Mouse (Mus musculus): ENCODE results near the gene Gm20388. TPM values are rescaled to one million over a fixed set of nuclear protein-coding genes. Genes with fewer than 3 reads are reported as not detected.

Gene Gm20388
- total and polyA plus RNA-seq, 3 experiments: 0.02 to 0.05 TPM; not detected in 1

DNA sequence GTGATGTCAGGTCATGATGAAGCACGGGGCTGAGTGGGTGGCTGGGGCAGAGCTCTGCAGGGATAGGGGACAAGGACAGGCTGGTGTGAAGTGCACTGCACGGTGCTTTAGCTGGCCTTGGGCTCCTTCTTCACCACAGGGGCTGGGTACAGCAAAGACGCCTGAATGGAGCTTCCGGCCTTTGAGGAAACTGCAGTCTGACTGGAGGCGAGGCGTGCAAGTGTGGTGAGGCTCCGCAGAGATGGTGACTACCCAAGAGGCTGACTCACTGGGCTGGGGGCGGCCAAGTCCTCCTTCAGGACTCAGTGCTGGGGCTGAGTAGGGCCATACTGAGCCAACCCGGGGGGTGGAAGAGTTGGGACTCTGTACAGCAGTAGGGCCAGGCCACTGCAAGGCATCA lies 295.3 kb downstream of the Gm20388 start:
- no peak for ATAC-seq (ENCODE audit: extremely low read depth, insufficient number of reproducible peaks, low FRiP score, poor library complexity, severe bottlenecking)
- no peak overlapping the region for H3K4me3 ChIP-seq (ENCODE audit: low read depth, low read length)
- no peak for DNase-seq (ENCODE audit: low spot score)
- no peaks in the 10 kb centered on the region for H3K27me3 ChIP-seq (ENCODE audit: insufficient read depth, low read length)
- no peaks in the 10 kb centered on the region for H3K9me3 ChIP-seq (replicated peaks)
- H3K4me1 ChIP-seq (ENCODE audit: insufficient read depth, low read depth, low read length): no peaks in the 10 kb centered on the region
- TF ChIP-seq GATA2 (IDR thresholded peaks at IDR 0.05; ENCODE audit: borderline replicate concordance, low read depth, low read length) (no peak), POLR2AphosphoS5 (IDR thresholded peaks at IDR 0.05; ENCODE audit: insufficient replicate concordance, low read depth, low read length) (no peak), TAL1 (conservative IDR thresholded peaks at IDR 0.05; ENCODE audit: low read depth, low read length) (no peak), GATA1 (IDR thresholded peaks at IDR 0.05; ENCODE audit: borderline replicate concordance, low read length) (no peak), CTCF (IDR thresholded peaks at IDR 0.05; ENCODE audit: low read depth, low read length) (no peak)
- no peaks in the 10 kb centered on the region for H3K36me3 ChIP-seq (replicated peaks)

DNA sequence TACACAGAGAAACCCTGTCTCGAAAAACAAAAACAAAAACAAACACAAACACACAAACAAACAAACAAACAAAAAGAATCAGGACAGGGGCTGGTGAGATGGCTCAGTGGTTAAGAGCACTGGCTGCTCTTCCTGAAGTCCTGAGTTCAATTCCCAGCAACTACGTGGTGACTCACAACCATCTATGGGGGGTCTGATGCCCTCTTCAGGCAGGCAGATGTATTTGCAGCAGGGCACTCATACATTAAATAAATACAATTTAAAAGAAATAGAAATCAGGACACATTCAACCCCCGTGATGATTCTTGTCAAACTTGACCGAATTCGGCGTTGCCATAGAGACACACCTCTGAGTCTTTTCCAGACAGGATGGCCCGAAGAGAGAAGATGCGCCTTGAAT lies 296.7 kb downstream of the Gm20388 start:
- ATAC-seq (ENCODE audit: extremely low read depth, insufficient number of reproducible peaks, low FRiP score, poor library complexity, severe bottlenecking): no peak
- TF ChIP-seq CTCF (IDR thresholded peaks at IDR 0.05; ENCODE audit: low read depth, low read length) (no peak), GATA1 (IDR thresholded peaks at IDR 0.05; ENCODE audit: borderline replicate concordance, low read length) (no peak), GATA2 (IDR thresholded peaks at IDR 0.05; ENCODE audit: borderline replicate concordance, low read depth, low read length) (no peak), POLR2AphosphoS5 (IDR thresholded peaks at IDR 0.05; ENCODE audit: insufficient replicate concordance, low read depth, low read length) (no peak), TAL1 (conservative IDR thresholded peaks at IDR 0.05; ENCODE audit: low read depth, low read length) (no peak)

DNA sequence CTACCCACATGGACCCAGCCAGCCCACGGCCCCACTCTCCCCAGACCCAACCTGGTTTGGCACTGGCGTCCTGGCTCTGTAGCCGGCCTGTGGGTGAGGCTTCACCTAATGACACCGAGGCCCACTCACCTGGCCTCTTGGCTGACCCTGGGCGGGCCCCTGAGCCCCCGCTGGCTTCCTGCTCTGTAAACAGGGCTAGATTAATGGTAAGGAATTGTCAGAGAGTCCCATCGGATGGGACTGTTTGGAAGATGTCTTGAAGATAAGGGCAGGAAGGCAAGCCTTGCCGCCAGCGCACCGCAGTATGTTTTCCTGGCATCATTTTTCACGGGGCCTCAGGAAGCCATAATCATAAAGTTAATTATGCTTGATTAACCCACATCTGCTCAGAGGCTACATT lies 297.5 kb downstream of the Gm20388 start:
- H3K9me3 ChIP-seq (replicated peaks): no peaks in the 10 kb centered on the region
- H3K27me3 ChIP-seq (ENCODE audit: insufficient read depth, low read length): no peaks in the 10 kb centered on the region
- ATAC-seq (ENCODE audit: extremely low read depth, insufficient number of reproducible peaks, low FRiP score, poor library complexity, severe bottlenecking) (no peak), DNase-seq (ENCODE audit: low spot score) (no peak)
- H3K4me3 ChIP-seq (ENCODE audit: low read depth, low read length): no peak overlapping the region
- no peak for TF ChIP-seq CTCF (IDR thresholded peaks at IDR 0.05; ENCODE audit: low read depth, low read length)
- TF ChIP-seq TAL1 (conservative IDR thresholded peaks at IDR 0.05; ENCODE audit: low read depth, low read length): no peak
- H3K36me3 ChIP-seq (replicated peaks): no peaks in the 10 kb centered on the region
- no peaks in the 10 kb centered on the region for H3K4me1 ChIP-seq (ENCODE audit: insufficient read depth, low read depth, low read length)

More for the DNA sequence above, 296.7 kb downstream of the Gm20388 start:
- Histone ChIP-seq H3K4me1 (ENCODE audit: insufficient read depth, low read depth, low read length) (no peaks in the 10 kb centered on the region), H3K36me3 (replicated peaks) (no peaks in the 10 kb centered on the region), H3K4me3 (ENCODE audit: low read depth, low read length) (no peak overlapping the region), H3K9me3 (replicated peaks) (no peaks in the 10 kb centered on the region), H3K27me3 (ENCODE audit: insufficient read depth, low read length) (no peaks in the 10 kb centered on the region)
- no peak for DNase-seq (ENCODE audit: low spot score)

DNA sequence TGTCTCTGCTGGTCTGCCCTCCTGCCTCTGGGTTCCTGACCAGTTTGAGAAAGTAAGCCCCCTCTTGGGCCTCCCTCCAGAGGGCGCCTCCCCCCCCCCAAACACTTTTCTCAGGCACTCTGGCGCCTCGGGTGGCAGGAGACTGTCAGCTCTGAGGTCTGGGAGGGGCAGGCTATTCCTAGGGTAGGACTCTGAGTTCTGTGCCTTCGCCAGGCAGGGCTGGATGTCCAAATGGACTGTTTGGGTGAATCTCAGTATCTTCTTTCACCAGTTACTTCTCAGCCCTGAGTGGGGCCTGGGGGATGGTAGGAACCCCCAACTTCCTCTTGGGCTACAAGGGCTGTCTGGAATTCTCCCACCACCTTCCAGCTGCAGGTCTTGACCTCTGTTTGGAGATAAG lies 300.7 kb downstream of the Gm20388 start:
- DNase-seq (ENCODE audit: low spot score) (no peak), ATAC-seq (ENCODE audit: extremely low read depth, insufficient number of reproducible peaks, low FRiP score, poor library complexity, severe bottlenecking) (no peak)
- H3K27me3 ChIP-seq (ENCODE audit: insufficient read depth, low read length): no peaks in the 10 kb centered on the region; the same call in 1 of the 2 replicates

DNA sequence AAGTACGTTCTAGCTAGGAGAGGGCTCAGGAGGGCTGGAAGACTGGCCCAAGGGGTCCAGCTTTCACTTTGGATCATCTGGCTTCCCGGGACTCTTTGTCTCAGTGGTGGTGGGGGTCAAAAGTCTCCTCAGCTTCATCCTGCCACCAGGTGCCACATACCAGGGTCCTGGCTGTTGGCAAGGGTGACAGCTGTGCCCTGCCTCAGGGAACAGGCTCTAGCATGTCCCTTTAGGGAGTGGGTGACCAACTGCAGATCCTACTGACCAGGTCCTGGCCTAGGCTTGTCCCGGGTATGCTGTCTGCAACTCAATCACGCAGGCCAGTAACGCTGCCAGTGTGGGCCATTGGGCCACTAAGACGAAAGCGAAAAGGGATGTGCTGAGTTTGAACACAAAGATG lies 302.0 kb downstream of the Gm20388 start:
- ATAC-seq (ENCODE audit: extremely low read depth, insufficient number of reproducible peaks, low FRiP score, poor library complexity, severe bottlenecking) (no peak), DNase-seq (ENCODE audit: low spot score) (no peak)
- Histone ChIP-seq H3K4me1 (ENCODE audit: insufficient read depth, low read depth, low read length) (no peaks in the 10 kb centered on the region), H3K36me3 (replicated peaks) (no peaks in the 10 kb centered on the region), H3K27me3 (ENCODE audit: insufficient read depth, low read length) (no peaks in the 10 kb centered on the region; the same call in 1 of the 2 replicates), H3K9me3 (replicated peaks) (no peaks in the 10 kb centered on the region), H3K4me3 (ENCODE audit: low read depth, low read length) (no peak overlapping the region)
- no peak for TF ChIP-seq POLR2AphosphoS5 (IDR thresholded peaks at IDR 0.05; ENCODE audit: insufficient replicate concordance, low read depth, low read length)
- no peak for TF ChIP-seq GATA1 (IDR thresholded peaks at IDR 0.05; ENCODE audit: borderline replicate concordance, low read length)
- TF ChIP-seq TAL1 (conservative IDR thresholded peaks at IDR 0.05; ENCODE audit: low read depth, low read length): no peak
- TF ChIP-seq CTCF (IDR thresholded peaks at IDR 0.05; ENCODE audit: low read depth, low read length): no peak
- TF ChIP-seq GATA2 (IDR thresholded peaks at IDR 0.05; ENCODE audit: borderline replicate concordance, low read depth, low read length): no peak

More for the DNA sequence above, 300.7 kb downstream of the Gm20388 start:
- Histone ChIP-seq H3K36me3 (replicated peaks) (no peaks in the 10 kb centered on the region), H3K4me1 (ENCODE audit: insufficient read depth, low read depth, low read length) (no peaks in the 10 kb centered on the region), H3K9me3 (replicated peaks) (no peaks in the 10 kb centered on the region), H3K4me3 (ENCODE audit: low read depth, low read length) (no peak overlapping the region)
- TF ChIP-seq GATA2 (IDR thresholded peaks at IDR 0.05; ENCODE audit: borderline replicate concordance, low read depth, low read length) (no peak), TAL1 (conservative IDR thresholded peaks at IDR 0.05; ENCODE audit: low read depth, low read length) (no peak), GATA1 (IDR thresholded peaks at IDR 0.05; ENCODE audit: borderline replicate concordance, low read length) (no peak), POLR2AphosphoS5 (IDR thresholded peaks at IDR 0.05; ENCODE audit: insufficient replicate concordance, low read depth, low read length) (no peak), CTCF (IDR thresholded peaks at IDR 0.05; ENCODE audit: low read depth, low read length) (no peak)

DNA sequence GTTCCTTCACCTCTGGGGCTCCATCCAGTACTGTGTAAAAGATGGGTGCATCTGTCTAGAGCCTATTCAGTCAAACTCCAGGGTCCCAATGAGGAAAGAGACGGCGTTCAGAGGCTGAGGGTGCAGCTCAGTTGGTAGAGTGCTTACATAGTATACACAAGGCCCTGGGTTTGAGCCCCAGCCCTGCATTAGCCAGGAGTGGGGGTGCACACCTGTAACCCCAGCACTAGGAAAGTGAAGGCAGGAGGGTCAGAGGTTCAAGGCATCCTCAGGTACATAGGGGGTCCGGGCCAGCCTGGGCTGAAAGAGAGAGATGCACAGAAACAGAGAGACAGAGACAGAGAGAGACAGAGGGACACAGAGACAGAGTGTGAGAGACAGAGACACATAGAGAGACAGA lies 302.6 kb downstream of the Gm20388 start:
- DNase-seq (ENCODE audit: low spot score) (no peak), ATAC-seq (ENCODE audit: extremely low read depth, insufficient number of reproducible peaks, low FRiP score, poor library complexity, severe bottlenecking) (no peak)
- no peaks in the 10 kb centered on the region; the same call in 1 of the 2 replicates for H3K27me3 ChIP-seq (ENCODE audit: insufficient read depth, low read length)
- no peak overlapping the region for H3K4me3 ChIP-seq (ENCODE audit: low read depth, low read length)
- TF ChIP-seq POLR2AphosphoS5 (IDR thresholded peaks at IDR 0.05; ENCODE audit: insufficient replicate concordance, low read depth, low read length) (no peak), GATA1 (IDR thresholded peaks at IDR 0.05; ENCODE audit: borderline replicate concordance, low read length) (no peak), GATA2 (IDR thresholded peaks at IDR 0.05; ENCODE audit: borderline replicate concordance, low read depth, low read length) (no peak), CTCF (IDR thresholded peaks at IDR 0.05; ENCODE audit: low read depth, low read length) (no peak), TAL1 (conservative IDR thresholded peaks at IDR 0.05; ENCODE audit: low read depth, low read length) (no peak)
- no peaks in the 10 kb centered on the region for H3K4me1 ChIP-seq (ENCODE audit: insufficient read depth, low read depth, low read length)
- no peaks in the 10 kb centered on the region for H3K36me3 ChIP-seq (replicated peaks)
- no peaks in the 10 kb centered on the region for H3K9me3 ChIP-seq (replicated peaks)

Data from G1E (cell line).